Mouse (Mus musculus) urinary bladder, postnatal 14 days (tissue): ENCODE measurements at regions not wholly inside any gene's neighbourhood (a gene's known extent, or its start where the extent isn't known, plus 50 kb on each side); places are given as distances from the start of the nearest gene placed in this dataset.

Experiments used
- DNase-seq: peaks from one replicate; pipeline ENCODE4 v3.0.0; 2021; ENCODE audit warnings: low spot score

- no peak for DNase-seq
Observed at GRCm38 (mm10) chr1:194038711-194039110, 579.3 kb upstream of the Plxna2 start.

GRCm38 (mm10) chr1:194034199-194034883, 583.7 kb upstream of the Plxna2 start:
- no peak for DNase-seq

GRCm38 (mm10) chr1:194032603-194033002, 585.4 kb upstream of the Plxna2 start:
- DNase-seq = no peak

GRCm38 (mm10) chr1:194030651-194031228, 587.3 kb upstream of the Plxna2 start:
- no peak for DNase-seq

- no peak for DNase-seq
Observed at GRCm38 (mm10) chr1:194026958-194027692, 590.9 kb upstream of the Plxna2 start.

GRCm38 (mm10) chr1:194026213-194026612, 591.8 kb upstream of the Plxna2 start:
- DNase-seq = no peak

GRCm38 (mm10) chr1:194019282-194019681, 598.7 kb upstream of the Plxna2 start:
- no peak for DNase-seq

- no peak for DNase-seq
Observed at GRCm38 (mm10) chr1:193992226-193992625, 622.1 kb upstream of the Camk1g start.

GRCm38 (mm10) chr1:193989956-193990675, 620.0 kb upstream of the Camk1g start:
- DNase-seq = no peak

GRCm38 (mm10) chr1:193988970-193989904, 619.1 kb upstream of the Camk1g start:
- DNase-seq = no peak

- no peak for DNase-seq
Observed at GRCm38 (mm10) chr1:193980571-193980970, 610.5 kb upstream of the Camk1g start.

- no peak for DNase-seq
Observed at GRCm38 (mm10) chr1:193971537-193971936, 601.4 kb upstream of the Camk1g start.

- DNase-seq = no peak
Observed at GRCm38 (mm10) chr1:193969264-193969908, 599.3 kb upstream of the Camk1g start.

GRCm38 (mm10) chr1:193967957-193968926, 598.1 kb upstream of the Camk1g start:
- no peak for DNase-seq

GRCm38 (mm10) chr1:193966652-193967555, 596.8 kb upstream of the Camk1g start:
- DNase-seq = no peak

GRCm38 (mm10) chr1:193965278-193965677, 595.2 kb upstream of the Camk1g start:
- no peak for DNase-seq

- no peak for DNase-seq
Observed at GRCm38 (mm10) chr1:193951936-193952335, 581.8 kb upstream of the Camk1g start.

GRCm38 (mm10) chr1:193949817-193950216, 579.7 kb upstream of the Camk1g start:
- DNase-seq = no peak
